ENCODE assay signal across 22 mouse cellular contexts in genomic region chr8:127932276-127932675, GRCm38 (mm10).
"Had no signal": no experiment of that assay in that cellular context is flagged by ENCODE, and none has a peak within 500 bp of the region (broad histone marks: within the 10 kb centered on the region; RNA-seq: fewer than 3 reads in every experiment).

No protein-coding gene starts in this region.

- H3K9ac ChIP-seq: liver, postnatal 0 days; lung, embryonic 15.5 days; midbrain, embryonic 12.5 days; neural tube, embryonic 13.5 days; neural tube, embryonic 15.5 days had no signal

- H3K27ac ChIP-seq: lung, embryonic 15.5 days; macrophage; midbrain, embryonic 12.5 days; neural tube, embryonic 13.5 days; neural tube, embryonic 15.5 days had no signal

- H3K36me3 ChIP-seq: lung, embryonic 15.5 days; midbrain, embryonic 12.5 days; neural tube, embryonic 13.5 days; neural tube, embryonic 15.5 days had no signal

- H3K9me3 ChIP-seq: lung, embryonic 15.5 days; megakaryocyte, embryonic 14.5 days; midbrain, embryonic 12.5 days; neural tube, embryonic 13.5 days; neural tube, embryonic 15.5 days had no signal

- DNase-seq: liver, postnatal 0 days; lung, adult 2 months; lung, postnatal 14 days; lung, postnatal 36 days; midbrain, embryonic 14.5 days; retina, postnatal 1 day; right cerebral cortex, adult 18-20 months; right cerebral cortex, postnatal 25 days; right cerebral cortex, postnatal 4 days; spleen, adult 18-20 months; thymus, adult 18-20 months; thymus, postnatal 14 days; thymus, postnatal 36 days had no signal

- H3K4me3 ChIP-seq: lung, embryonic 15.5 days; megakaryocyte, embryonic 14.5 days; midbrain, embryonic 12.5 days; myocyte; neural tube, embryonic 13.5 days; neural tube, embryonic 15.5 days had no signal

- ATAC-seq: liver, postnatal 0 days; lung, postnatal 0 days; midbrain, embryonic 16.5 days had no signal

- H3K4me2 ChIP-seq: lung, embryonic 15.5 days; midbrain, embryonic 12.5 days; neural tube, embryonic 13.5 days; neural tube, embryonic 15.5 days had no signal

- H3K27me3 ChIP-seq: lung, embryonic 15.5 days; megakaryocyte, embryonic 14.5 days; midbrain, embryonic 12.5 days; neural tube, embryonic 13.5 days; neural tube, embryonic 15.5 days had no signal

- H3K4me1 ChIP-seq: lung, embryonic 15.5 days; megakaryocyte, embryonic 14.5 days; midbrain, embryonic 12.5 days; neural tube, embryonic 13.5 days had no signal
